Mouse (Mus musculus) cerebellum, adult 11 months (tissue): ENCODE results near the gene Ifne.

ENCODE experiments used
- DNase-seq: peaks from one replicate; pipeline ENCODE4 v3.0.0; 2022

The Ifne gene

DNA sequence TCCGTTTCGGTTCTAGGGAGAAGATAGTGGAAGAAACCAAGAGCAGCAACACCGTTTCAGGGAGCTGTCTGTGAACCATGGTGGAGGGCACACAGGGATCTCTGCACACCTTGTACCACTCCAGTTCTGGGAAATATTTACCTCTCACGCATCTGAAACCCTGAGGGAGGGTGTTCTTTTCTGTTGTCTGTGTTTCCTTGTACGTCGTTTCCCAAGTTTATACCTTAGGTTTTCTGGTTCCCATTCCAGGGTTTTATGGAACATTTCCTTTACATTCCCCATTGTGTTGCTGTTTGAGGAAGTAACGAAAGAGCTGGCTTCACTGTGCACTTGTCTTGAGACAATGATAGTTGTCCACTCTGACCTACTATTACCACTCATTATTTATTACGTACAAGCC is at the start of gene Ifne:
TSS of gene Ifne (minus strand) at position 101 of the 400 bp plus-strand sequence.
- no peak for DNase-seq

DNA sequence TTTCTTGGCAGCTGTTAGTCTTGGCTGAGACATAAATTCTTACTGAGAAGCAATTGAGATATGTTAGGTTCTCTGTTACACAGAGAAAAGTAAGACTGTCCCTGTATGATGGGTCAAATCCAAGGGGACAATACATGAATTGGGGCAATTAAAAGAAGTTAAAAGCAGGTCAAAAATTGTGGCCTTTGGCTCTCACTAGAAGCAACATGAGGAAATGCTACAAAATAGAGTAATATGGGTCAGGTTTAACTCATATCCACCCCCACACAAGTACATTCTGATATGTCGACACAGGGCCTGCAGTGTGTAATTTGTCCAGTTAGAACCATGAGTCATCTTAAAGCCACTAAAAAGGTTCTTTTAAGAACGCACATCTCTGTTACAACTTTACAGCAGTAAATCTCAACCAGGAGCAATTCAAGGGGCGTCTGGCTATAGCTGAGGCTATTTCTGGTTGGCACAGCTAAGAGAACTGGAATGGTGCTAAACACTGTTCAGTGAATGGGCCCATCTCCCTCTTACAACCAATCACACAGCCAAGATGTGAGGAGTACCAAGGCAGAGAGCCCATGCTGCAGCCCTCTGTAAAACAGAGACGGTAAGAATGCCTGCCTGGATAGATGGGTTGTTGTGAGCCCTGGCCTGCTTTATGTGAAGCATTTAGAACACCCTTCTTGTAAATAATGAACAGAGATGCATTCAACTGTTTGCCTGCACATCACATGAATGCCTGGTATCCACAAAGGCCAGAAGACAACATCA is 48.5 kb upstream of the Ifne start:
- DNase-seq, result no peak

DNA sequence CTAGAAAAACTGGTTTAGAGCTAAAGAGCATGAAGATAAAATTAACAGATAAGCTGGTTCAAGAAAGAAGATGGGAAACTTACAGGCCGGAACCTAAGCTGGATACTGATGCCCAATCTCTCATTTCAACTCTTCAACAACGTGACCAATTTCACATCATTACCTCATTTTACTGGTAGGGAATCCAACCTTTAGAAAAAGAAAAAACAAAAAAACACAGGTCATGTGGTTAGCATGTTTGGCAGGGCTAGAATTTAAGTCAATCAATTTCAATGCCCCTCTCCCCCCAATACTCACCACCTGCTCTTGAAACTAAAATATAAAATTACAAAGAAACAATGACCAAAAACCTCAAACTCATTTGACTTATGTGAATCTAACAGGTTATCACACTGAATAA is 47.8 kb upstream of the Ifne start:
- no peak for DNase-seq

DNA sequence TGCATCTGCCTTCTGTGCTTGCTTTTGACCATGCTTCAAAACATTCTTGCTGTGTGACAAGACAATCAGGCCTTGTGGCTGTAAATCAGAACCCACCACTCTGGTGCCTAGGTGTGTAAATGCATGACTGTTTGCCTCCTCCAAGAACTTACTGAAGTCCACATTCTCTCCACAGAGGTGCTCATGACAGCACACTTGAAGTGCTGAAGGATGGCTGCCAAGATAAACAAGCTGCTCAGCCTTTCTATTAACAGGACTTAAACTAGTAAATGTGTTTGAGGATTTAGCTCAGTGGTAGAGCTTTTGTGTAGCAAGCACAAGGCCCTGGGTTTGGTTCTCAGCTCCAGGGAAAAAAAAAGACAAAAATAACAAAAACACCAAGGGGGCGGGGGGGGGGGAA is 46.6 kb upstream of the Ifne start:
- DNase-seq, result no peak

DNA sequence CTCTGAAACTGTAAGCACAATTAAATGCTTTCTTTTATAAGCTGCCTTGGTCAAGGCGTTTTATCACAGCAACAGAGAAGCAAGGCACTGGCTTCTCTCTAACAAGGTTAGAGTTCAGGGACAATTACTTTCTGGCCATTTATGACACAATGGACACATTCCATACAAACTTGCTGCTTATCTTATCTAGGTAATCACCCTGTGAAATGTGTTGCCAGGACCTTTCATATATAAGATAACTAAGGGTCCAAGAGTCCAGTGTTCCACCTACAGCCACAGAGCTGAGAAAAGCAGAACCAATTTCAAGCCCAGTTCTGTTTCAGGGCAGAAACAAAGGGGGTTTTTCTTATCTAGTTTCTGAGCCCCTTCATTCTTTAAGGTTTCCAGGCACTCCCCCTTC is 46.1 kb upstream of the Ifne start:
- DNase-seq, result no peak

DNA sequence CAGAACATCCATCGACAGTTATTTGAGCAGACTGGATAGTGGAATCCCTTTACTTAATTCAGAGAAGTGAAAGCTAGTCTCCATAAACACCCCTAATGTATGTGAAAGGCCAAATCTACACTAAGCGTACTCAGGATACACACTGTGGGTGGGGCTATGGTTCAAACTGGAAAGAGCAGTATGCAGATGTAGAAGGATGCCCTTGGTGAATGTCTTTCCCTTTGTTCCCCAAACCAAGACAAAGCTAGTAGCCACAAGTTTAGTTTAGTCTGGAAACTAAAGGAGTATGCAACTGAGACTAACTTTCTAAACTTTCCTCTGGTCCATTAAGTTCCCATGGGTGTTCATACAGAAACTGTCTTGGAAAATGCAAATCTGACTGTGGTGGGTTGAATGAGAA is 45.5 kb upstream of the Ifne start:
- no peak for DNase-seq

DNA sequence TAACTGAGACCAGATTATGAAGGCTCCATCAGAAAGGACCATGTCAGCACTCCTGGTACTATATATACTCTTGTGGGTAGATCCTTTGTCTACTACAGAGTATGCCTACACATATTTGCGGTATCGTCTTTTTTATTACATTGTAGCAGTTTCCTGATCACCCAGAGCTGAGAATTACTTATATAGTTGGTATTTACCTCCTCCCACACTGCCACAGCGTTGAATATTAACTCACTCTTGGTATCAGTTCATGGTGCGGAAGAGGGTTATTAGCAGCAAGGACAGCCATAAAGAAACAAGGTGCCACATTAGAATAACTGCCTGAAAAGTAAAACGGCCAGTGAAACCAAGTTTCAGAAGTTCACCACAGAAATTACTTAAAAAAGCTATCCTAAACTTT is 41.3 kb upstream of the Ifne start:
- no peak for DNase-seq

DNA sequence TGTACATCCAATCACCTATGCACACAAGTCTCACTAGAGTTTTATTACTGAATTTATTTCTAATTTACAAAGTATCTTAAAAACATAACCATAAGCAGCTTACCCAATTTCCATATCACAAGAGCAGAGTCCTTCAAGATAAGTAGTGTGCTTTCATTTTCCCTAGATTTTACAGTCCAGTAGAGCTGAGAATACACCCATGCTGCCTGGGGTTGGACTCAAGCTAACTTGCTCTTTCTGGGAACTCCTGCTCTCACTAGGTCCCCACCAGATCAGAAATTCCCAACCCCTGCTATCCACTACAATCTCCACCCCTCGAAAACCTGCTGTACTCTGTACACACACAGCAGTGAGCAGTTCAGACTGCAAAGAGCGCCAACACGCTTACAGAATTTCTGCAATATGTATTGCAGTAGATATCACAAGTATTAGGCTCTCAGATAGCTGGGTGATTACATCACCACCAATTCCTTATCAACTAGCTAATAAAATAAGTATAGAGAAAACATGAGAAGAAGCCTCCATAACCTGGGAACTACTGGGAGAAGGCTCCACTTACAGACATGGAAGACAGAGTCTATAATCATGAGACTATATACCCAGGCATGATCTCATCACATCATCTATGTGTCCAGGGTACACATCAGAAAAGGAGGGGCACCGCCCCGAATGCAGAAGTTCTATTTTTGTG is 37.9 kb upstream of the Ifne start:
- DNase-seq, result no peak

DNA sequence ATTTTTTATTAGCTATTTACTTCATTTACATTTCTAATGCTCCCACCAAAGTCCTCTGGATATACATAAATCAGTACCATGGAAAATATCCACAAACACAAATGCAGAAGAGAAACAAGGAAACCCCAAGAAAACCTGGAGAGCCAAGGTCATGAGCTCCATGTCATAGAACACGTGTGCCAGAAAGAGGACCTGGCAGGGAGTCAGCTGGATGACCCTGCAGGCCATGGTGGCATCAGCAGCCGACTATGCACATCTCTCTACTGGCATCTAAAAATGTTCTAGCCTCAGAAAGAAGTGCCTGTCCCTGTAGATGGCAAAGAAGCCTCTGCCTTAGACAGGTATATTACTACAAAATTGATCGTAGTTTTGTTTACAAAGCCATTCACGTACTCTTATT is 36.3 kb upstream of the Ifne start:
- DNase-seq, result no peak

DNA sequence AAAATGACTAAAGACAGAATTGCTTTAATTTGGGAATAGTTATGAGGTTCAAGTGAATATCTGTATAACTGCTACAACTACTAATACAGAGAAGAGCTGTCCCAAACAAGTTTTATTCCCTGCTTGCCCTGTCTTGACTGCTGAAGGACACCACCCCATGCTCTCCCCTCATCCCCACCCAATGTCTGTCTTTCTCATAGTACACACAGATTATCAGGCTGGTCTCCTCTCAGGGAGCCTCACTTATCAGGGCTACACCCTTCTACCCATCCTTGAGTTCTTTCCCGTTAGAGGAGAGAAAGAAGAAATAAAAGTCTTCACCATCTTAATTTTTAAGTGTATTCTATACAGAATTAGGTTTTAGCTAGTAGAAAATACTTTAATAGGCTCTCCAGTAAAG is 34.0 kb upstream of the Ifne start:
- no peak for DNase-seq

DNA sequence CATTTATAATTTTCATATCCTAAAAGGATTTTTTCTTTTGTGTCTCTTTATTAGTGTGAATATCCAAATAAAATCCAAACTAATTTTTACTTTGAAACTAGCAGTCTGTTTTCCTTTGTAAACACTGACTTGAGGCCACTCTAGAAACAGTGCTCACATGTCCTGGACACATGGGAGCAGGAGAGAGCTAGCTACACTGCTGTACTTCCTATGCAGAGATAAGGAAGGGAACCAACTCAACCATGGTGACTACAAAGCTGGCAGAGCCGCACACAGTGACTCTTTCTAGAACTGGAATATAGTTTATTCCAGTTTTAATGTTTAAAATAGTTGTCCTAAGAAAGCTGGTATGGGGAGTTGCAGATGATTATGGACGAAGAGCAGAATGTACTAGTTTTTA is 32.9 kb upstream of the Ifne start:
- no peak for DNase-seq

DNA sequence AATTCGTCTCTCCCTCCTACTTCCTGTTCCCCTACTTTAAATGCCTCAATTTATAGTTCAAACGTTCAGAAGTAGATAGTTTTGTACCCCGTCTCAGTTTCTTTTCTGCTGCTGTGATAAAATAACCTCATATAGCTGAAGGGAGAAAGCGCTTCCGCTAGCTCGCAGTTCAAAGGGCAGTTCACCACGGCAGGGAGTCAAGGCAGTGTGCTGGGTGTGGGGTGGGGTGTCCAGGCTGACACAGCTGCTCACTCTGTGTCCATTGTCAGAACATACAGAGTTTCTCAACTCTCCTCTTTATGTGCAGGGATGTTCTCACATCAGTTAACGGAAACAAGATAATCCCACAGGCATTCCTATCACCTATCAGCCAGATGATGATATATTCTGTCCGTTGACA is 32.2 kb upstream of the Ifne start:
- DNase-seq, result no peak

DNA sequence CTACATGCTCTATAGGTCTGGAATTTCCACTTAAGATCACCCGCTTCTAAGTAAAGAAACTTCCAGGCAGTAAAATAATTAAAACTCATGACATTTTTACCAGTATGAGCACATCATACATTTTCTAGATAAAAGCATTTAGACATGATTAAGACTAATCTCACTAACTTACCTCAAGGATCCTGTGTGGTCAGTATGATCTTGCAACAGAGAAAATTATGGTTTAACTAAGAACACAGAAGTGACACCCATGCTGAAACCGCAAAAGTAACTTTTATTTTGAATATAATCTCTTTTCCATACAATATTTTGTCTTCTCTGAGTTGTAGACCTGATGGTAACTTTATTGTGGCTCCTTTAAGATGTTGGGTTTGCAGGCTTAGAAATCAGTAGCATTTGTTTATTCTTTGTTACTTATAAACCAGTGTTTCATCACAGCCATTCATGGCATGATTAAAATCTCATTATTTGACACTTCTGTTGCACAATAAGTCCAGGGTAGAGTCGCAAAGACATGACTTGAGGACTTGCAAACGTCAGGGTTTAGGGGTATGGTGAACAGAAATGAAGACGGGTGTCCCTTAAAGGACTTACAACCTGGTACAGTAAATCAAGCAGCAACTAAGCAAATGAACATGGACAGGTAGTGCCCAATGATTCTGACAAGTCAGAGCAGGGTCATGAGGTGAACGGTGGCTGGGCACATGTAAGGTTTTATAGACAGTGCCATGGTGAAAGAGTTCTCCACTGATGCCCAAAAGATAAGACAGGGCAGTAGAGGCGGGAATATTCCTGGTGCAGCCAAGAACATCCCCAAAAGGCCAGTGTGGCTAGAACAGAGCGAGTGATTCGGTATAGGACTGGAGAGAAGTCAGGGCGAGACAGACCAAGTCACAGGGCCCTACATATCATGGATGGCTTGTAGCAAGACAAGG is 29.9 kb upstream of the Ifne start:
- DNase-seq, result no peak

DNA sequence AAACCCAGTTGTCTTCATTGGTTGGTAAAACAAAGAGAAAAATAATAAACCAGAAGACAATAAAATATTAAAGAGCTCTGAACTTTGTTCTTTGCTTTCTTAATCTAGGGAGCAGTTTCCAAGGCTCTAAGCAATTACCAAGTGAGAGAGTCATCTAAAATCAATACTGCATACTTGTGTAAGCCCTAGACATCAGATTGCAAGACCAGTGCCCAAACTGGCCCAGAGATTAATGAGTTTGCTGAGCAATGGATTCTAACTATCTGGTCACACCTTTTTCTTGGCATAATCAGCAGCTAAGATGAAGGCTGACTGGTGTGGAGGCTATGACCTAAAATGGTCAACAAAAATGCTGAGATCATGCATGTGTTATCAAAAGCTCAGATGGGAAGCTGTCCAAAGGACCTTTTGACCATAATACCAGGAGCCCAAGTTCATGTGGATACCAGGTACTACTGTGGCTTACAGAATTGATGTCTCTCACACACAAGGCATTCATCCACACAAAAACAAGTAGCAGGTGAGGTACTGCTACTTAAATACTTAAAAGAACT is 13.3 kb upstream of the Ifne start:
- DNase-seq, result no peak

DNA sequence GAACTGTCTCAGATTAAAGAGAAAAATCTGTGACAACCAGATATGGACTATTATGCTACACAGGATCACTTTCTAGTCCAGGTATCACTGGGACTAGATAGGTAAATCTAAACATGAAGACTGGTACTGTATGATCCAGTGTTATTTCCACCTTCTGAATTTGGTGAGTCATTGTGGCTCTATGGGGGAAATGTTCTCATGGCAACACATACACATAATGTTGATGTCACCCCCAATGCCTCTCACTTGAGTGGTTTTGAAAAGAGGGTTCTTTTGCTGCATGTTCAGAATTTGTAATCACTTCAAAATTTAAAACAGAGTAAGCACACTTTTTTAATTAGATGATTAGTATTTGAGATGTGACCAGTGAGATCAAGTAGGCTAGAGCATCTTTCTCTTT is 8.2 kb upstream of the Ifne start:
- DNase-seq, result no peak

DNA sequence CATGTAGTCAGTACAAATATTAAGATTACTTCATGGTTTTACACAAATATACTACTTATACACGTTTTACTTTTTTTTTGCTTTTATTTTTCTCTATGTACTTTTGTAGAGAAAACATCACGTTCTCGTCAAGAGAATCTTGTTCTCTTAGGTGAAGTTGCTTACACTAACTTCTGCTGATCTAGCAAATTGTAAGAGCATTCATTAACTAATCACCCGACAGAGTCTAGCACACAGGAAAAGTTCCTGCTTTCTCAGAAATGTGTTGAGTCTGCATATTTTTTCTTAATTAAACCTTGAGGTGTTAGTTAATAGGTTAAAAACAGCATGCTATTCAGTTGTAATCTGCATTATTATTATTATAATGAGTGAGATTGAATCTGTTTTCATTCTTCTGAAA is 1.2 kb downstream of the Ifne start:
- DNase-seq, result no peak

DNA sequence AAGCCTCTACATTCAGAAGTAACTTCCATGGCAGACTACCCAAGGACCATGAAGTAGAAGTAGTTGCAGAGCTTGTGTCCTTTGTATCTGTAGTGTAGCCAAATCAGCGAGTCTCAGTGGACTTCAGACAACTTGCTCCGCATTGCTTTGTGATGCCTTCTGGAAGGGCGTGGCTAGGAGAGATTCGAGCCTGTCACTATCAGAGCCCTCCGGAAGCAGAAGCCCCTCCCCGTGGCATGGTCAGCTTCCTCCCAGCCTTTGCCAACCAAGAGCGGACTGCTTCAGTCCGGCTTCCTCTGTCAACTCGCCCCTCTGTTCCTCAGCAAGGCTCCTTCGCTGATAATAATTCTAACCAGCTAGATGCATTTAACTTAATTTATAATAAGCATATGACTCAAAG is 1.8 kb downstream of the Ifne start:
- no peak for DNase-seq

DNA sequence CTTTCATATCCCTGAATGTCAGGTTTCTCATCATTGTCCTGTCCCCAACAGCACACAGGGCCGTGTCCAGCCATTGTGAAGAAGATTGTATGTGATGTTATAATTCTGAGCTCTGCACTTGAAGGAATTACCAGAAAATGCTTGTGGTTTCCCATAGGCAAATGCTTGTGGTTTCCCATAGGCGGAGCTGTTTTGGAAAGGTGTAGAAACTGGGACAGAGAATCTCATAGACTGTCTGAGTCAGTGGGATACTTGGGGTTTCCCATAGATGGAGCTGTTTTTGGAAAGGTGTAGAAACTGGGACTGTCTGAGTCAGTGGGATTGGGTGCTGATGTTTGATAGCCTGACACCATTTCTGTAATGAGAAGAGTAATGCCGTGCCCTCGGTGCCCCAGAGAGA is 3.5 kb downstream of the Ifne start:
- no peak for DNase-seq

DNA sequence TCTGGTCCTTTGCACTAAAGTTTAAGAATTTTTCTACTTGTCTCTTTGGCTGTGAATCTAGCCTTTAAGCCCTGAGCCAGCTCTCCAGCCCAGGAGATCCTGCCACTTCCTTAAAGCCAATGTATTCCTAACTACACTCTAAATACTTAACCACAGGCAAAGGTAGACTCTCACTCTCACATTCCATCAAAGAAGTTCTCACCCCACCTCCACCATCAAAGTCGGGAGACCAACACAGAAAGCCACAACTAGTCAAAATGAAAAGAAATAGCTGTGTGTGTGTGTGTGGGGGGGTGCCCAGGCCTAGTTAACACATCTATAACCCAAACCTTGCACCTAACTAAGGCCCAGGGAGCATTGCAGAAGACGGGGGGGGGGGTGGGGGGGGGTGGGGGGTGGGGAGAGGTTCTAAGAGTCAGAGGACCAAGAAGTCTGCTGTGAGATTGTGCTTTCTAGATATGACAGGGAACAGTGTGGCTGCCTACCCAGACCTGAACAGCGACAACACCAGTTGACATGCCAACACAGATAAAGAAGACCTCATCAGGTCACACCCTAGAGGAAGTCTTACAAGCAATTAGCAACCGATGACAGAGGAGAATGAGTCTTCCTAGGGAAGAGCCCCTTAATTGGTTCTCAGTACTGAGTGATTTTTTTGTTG is 4.4 kb downstream of the Ifne start:
- DNase-seq, result no peak

DNA sequence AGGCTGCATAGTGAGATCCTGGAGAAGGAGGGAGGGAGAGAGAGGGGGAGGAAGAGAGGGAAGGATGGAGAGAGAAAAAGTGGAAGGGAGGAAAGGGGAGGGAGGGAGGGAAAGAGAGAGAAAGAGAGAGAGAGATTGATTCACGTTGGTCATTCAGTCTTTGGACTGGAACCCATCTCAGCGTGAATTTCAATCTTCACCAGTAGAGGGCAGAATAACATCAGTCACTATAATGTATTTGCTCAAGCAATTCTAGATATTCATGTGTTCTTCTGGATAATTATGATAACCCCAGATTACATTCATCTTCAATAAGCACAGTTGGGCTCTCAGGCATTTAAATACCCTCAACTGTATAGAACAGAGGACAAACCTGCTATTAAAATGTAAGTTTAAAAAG is 7.3 kb downstream of the Ifne start:
- no peak for DNase-seq

DNA sequence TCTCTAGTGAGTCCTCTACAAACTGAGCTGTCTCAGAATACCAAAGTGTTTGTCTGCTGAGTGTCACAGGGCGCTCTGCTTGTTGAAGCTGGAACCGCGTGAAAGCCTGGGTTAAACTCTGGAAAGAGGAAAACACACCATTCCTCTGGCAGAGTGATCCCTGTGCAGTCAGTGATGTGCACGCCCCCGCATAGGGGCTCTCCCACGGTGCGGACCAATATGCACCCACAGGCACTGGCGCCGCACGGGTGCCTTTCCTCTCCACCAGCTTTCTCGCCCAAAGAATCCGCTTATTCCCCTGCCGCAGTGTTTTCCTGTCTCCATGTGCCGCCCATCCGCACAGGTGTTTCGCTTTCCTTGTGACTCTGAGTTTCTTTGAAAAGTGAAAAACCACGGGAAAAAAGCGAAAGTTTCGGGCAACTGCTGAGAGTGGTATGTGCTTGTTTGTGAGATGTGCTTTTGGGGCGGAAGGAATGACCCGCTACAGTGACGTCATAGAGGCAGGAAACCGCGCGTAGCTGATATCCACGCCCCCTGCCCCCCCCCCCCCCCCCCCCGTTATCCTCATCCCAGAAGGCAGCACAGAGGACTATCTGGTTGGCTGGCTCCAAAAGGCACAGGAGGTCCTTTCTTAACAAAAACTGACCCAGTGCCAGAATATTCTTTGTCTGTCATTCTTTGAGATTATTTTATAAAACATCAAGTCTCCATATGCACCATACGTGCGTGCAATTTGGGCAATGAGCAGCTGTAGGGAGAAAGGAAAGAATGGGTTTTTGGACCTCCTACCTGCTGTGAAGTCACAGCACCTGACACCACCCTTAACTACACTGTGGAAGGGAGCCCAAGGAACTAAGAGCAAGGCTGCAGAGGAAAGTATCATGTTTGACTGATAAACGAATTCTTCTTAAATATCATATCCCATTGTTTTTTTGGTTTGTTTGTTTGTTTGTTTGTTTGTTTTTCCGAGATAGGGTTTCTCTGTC is 11.8 kb downstream of the Ifne start:
- DNase-seq, result no peak
